Mouse (Mus musculus) liver, embryonic 14.5 days (tissue): ENCODE measurements around the gene Mecr. TPM values are rescaled to one million over a fixed set of nuclear protein-coding genes. Genes with fewer than 3 reads are reported as not detected.

Experiments used
- ATAC-seq: fragments of 200-750 bp; cut with Nextera tagmentation; 2 replicates; pipeline ENCODE4 v1.8.0; 2017; ENCODE audit warnings: moderate number of reproducible peaks, mild to moderate bottlenecking, moderate library complexity; ENCODE audit not compliant: insufficient read depth
- DNase-seq, 3 experiments: peaks; one replicate each; pipeline ENCODE4 v3.0.0-alpha.2; 2012 to 2013; ENCODE audit warnings: low read depth in 3 of 3, low spot score in 3 of 3
- H3K27ac ChIP-seq: fragments of 300-500 bp; sonication (generic); 2 replicates; pipeline ENCODE4 v1.5.1; 2014; ENCODE audit warnings: moderate library complexity, mild to moderate bottlenecking, control low read depth, inconsistent platforms
- H3K27me3 ChIP-seq: fragments of 300-500 bp; sonication (generic); 2 replicates; pipeline ENCODE4 v1.6.1; 2014; ENCODE audit warnings: mild to moderate bottlenecking, low read length, moderate library complexity; ENCODE audit not compliant: control insufficient read depth, insufficient read depth
- H3K36me3 ChIP-seq: fragments of 300-500 bp; sonication (generic); replicated peaks from 2 replicates; pipeline ENCODE4 v1.6.1; 2014; ENCODE audit warnings: low read depth; ENCODE audit not compliant: control insufficient read depth, insufficient read depth
- H3K4me1 ChIP-seq, 2 experiments: fragments of 200-500 bp in 1 of 2; fragments of 300-500 bp in 1 of 2; sonication (generic) in 1 of 2; replicated peaks; 2 replicates each; pipeline ENCODE4 v1.6.1; 2012 to 2014; ENCODE audit warnings: antibody characterized with exemption in 1 of 2, inconsistent platforms in 1 of 2, low read length in 1 of 2; ENCODE audit not compliant: control insufficient read depth in 2 of 2, insufficient read depth in 2 of 2
- H3K4me2 ChIP-seq: fragments of 300-500 bp; sonication (generic); 2 replicates; pipeline ENCODE4 v1.6.1; 2014; ENCODE audit warnings: low read depth, mild to moderate bottlenecking, control low read depth, moderate library complexity
- H3K4me3 ChIP-seq, 2 experiments: fragments of 200-500 bp in 1 of 2; fragments of 300-500 bp in 1 of 2; sonication (generic) in 1 of 2; 2 replicates each; pipeline ENCODE4 v1.5.1; 2012 to 2014; ENCODE audit warnings: low read depth in 2 of 2, low read length in 2 of 2, mild to moderate bottlenecking in 2 of 2, control low read depth in 1 of 2, inconsistent platforms in 1 of 2, moderate library complexity in 1 of 2; ENCODE audit not compliant: insufficient read depth in 1 of 2
- H3K9ac ChIP-seq: fragments of 300-500 bp; sonication (generic); replicated peaks from 2 replicates; pipeline ENCODE4 v1.6.1; 2014; ENCODE audit warnings: mild to moderate bottlenecking, control low read depth, moderate library complexity
- H3K9me3 ChIP-seq: fragments of 300-500 bp; sonication (generic); 2 replicates; pipeline ENCODE4 v1.6.1; 2016; ENCODE audit warnings: low read length, mixed read lengths; ENCODE audit not compliant: control insufficient read depth
- CTCF ChIP-seq: IDR thresholded peaks from 2 replicates; pipeline ENCODE4 v1.5.1; 2016; ENCODE audit warnings: antibody characterized with exemption, low read depth, control low read depth
- EP300 ChIP-seq: IDR thresholded peaks from 2 replicates; pipeline ENCODE4 v1.6.1; 2016; ENCODE audit warnings: antibody characterized with exemption, low read depth
- WGBS: fragments of 180-500 bp; shearing (Covaris S2); extraction: QIAGEN DNeasy Blood & Tissue Kit; methylation state at CpG from one replicate; pipeline ENCODE4 v1.1.7; 2014; ENCODE audit not compliant: insufficient replicate concordance; 5-methylcytosine and 5-hydroxymethylcytosine counted together
- polyA plus RNA-seq, 2 experiments: library from polyadenylated mRNA; depleted of rRNA in 1 of 2; stranded (reverse) in 1 of 2; unstranded in 1 of 2; fragments of >200 nt; fragmentation: Nextera tagmentation in 1 of 2; extraction: Ambion mirVana in 1 of 2; gene quantifications; 2 replicates each; pipeline versions ENCODE4 v1.2.1 to v1.2.3; 2012 to 2014

The Mecr gene
- polyA plus RNA-seq, 2 experiments: 23.8 to 31.6 TPM

DNA sequence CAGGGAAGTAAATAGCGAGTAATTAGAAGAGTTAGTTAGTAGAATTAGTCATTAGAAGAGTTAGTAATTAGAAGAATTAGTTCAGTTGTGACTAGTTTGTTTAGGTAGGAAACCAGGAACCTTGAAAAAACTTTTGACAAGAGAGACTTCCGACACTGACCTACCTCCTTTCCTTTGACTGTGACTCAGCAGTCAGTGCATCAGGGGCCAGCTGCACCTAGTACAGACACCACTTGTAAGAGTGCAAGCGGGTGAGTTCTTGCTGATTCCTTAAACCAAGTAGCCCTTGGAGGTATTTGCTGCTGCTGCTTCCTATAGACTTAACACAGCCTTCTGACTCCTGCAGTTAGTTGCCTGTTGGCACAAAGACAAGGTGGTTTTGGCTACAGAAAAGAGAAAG lies 47.4 kb downstream of the Mecr start:
- no peak overlapping the region for H3K4me2 ChIP-seq
- DNase-seq: no peak
- no peak overlapping the region for H3K27ac ChIP-seq
- H3K9me3 ChIP-seq: no peaks in the 10 kb centered on the region
- H3K36me3 ChIP-seq: peaks cover 43% of the 10 kb centered on the region
- H3K4me1 ChIP-seq: peaks cover 6 to 10% of the 10 kb centered on the region in 2 experiments
- no peak overlapping the region for H3K9ac ChIP-seq
- WGBS: 55% methylated on average over 3 of the region's 3 CpGs
- no peak overlapping the region for H3K4me3 ChIP-seq
- H3K27me3 ChIP-seq: no peaks in the 10 kb centered on the region
- TF ChIP-seq EP300 (no peak), CTCF (no peak)
- ATAC-seq: no peak

DNA sequence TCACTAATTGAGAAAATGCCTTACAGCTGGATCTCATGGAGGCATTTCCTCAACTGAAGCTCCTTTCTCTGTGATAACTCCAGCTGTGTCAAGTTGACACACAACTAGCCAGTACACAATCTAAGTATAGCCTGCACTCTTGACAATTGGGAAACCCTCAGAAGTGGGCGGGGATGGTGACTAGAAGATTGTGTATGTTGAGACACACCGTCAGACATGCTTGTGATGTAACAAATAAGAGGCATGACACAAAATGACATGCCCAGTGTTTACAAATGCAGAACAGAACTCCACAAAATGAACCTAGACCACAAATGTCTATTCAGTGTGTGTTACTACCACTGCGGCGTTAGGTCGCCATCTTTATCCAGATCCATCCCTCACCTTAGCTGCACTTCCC lies 53.8 kb downstream of the Mecr start:
- ATAC-seq (no peak), DNase-seq (no peak)
- H3K27me3 ChIP-seq: no peaks in the 10 kb centered on the region
- TF ChIP-seq CTCF (no peak), EP300 (no peak)
- no peak overlapping the region for H3K4me3 ChIP-seq
- no peak overlapping the region for H3K27ac ChIP-seq
- peaks cover 82% of the 10 kb centered on the region for H3K36me3 ChIP-seq
- no peak overlapping the region for H3K9ac ChIP-seq
- no peak overlapping the region for H3K4me2 ChIP-seq
- 90% methylated on average over 5 of the region's 5 CpGs for WGBS
- no peaks in the 10 kb centered on the region for H3K4me1 ChIP-seq
- H3K9me3 ChIP-seq: no peaks in the 10 kb centered on the region

DNA sequence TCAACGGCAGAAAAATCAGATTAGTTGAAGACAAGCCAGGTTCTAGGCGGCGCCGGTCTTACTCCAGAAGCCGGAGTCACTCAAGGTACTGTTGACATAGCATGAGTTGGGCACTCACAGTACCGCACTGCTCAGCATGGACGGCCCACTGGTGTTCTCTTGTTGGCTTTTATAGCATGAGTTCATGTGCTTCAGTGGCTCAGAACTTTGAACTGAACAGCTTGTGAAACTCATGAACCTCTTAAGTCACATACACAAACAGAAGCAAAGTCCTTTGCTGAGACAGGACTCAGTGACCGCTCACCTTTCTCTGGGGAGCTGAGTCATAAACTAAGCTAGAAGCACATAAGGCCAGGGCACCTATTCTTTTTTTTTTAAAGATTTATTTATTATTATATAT lies 54.5 kb downstream of the Mecr start:
- peaks cover 77% of the 10 kb centered on the region for H3K36me3 ChIP-seq
- TF ChIP-seq EP300 (no peak), CTCF (no peak)
- WGBS: 87% methylated on average over 8 of the region's 8 CpGs
- no peaks in the 10 kb centered on the region for H3K4me1 ChIP-seq
- no peak overlapping the region for H3K27ac ChIP-seq
- no peak overlapping the region for H3K9ac ChIP-seq
- H3K4me2 ChIP-seq: no peak overlapping the region
- DNase-seq: no peak
- no peaks in the 10 kb centered on the region for H3K9me3 ChIP-seq
- no peak overlapping the region for H3K4me3 ChIP-seq
- ATAC-seq: 0 out of 2 replicates have a peak, but pooled peaks have one; percentile 28
- no peaks in the 10 kb centered on the region for H3K27me3 ChIP-seq

DNA sequence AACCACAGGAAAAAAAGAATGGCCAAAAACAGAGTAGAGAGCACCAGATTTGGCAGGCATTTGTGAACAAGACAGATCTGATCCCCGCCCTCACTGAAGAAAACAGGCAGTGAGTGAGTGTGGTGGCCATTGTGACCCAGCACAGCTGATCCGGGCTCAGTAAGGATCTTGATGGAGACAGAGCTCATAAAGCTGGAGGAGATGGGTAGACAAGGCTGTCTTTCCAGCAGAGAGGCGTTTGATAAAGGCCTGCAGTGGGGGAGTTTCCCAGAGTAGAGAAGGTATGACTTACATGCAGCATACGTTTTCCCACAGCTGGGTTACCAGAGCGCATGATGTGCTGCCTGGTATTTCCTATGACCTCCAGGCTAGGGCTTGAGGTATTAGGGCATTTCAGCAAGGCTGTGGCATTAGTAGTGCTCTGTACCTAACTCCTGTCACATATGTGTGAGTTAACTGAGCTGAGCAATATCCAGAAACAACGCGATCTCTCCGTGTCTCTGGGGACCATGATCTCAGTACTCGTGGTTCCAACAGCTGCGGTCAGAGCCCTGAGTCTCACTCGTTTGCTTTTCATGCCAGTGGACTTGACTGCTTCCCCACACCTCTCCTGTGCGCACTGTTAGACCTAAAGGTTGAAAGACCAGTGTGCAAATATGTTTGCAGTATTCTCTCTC lies 55.4 kb downstream of the Mecr start:
- Histone ChIP-seq H3K27ac (no peak overlapping the region), H3K4me2 (no peak overlapping the region), H3K4me1 (no peaks in the 10 kb centered on the region), H3K27me3 (no peaks in the 10 kb centered on the region), H3K4me3 (no peak overlapping the region), H3K9ac (no peak overlapping the region), H3K9me3 (no peaks in the 10 kb centered on the region), H3K36me3 (peaks cover 71% of the 10 kb centered on the region)
- no peak for DNase-seq
- WGBS: 90% methylated on average over 12 of the region's 12 CpGs
- TF ChIP-seq CTCF (no peak), EP300 (no peak)
- ATAC-seq: no peak

DNA sequence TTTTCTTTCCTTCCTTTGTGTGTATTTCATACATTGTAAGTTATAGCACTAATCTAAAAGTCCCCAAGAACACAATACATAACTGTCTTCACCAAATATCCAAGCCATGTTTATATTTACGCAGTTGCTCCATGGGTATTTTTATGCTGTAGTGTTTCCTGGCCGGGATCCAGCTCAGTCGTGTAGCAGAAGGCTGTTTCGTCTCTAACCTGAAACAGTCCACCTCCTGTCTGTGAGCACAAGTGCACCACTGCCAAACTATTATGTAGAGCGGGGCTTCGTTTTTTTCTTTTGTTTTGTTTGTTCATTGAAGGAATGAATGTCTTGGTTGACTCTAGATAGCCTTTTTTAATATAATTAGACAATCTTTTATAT lies 55.9 kb downstream of the Mecr start:
- 90% methylated on average over 6 of the region's 6 CpGs for WGBS
- Histone ChIP-seq H3K4me3 (no peak overlapping the region), H3K27ac (no peak overlapping the region), H3K36me3 (peaks cover 67% of the 10 kb centered on the region), H3K4me2 (no peak overlapping the region), H3K4me1 (no peaks in the 10 kb centered on the region), H3K27me3 (no peaks in the 10 kb centered on the region), H3K9me3 (no peaks in the 10 kb centered on the region), H3K9ac (no peak overlapping the region)
- ATAC-seq (no peak), DNase-seq (no peak)
- TF ChIP-seq CTCF: no peak
- TF ChIP-seq EP300: no peak
